Mouse (Mus musculus): Measurements from ENCODE around the gene Cyp4v3. TPM values are rescaled to one million over a fixed set of nuclear protein-coding genes. Genes with fewer than 3 reads are reported as not detected.
"Not testable (repeated sequence)": the region's sequence is repeated elsewhere in the genome, so short reads cannot be mapped to it uniquely, and the experiment has no call there.

The Cyp4v3 gene
- total RNA-seq, 2 experiments from 2014 or later, result 0.74 to 0.78 TPM

DNA sequence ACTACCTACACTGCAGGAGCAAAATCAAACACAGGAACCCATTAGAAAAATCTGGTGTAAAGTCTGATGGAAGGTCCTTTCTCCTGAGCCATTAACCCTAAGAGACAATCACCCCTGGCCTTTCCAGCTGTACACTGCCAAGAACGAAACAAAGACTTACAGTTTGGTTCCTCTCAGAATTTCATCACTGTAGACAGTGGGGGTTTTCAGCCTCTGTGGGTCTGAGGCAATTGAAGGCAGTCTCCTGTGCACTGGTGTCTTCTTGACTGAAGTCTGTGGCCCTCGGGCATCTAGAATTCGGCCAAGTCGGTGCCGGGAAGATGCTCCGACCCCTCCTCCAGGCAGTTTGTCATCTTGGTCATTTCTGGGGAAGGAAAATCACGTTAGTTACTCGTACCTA is 11.3 kb upstream of the Cyp4v3 start:
- intact Hi-C loops (cut with DNase I), result no loop called here
- Histone ChIP-seq H3K27ac (no peak overlapping the region), H3K4me3 (no peak overlapping the region)
- no peak for DNase-seq
- no peak for TF ChIP-seq CTCF (IDR thresholded peaks at IDR 0.05)

DNA sequence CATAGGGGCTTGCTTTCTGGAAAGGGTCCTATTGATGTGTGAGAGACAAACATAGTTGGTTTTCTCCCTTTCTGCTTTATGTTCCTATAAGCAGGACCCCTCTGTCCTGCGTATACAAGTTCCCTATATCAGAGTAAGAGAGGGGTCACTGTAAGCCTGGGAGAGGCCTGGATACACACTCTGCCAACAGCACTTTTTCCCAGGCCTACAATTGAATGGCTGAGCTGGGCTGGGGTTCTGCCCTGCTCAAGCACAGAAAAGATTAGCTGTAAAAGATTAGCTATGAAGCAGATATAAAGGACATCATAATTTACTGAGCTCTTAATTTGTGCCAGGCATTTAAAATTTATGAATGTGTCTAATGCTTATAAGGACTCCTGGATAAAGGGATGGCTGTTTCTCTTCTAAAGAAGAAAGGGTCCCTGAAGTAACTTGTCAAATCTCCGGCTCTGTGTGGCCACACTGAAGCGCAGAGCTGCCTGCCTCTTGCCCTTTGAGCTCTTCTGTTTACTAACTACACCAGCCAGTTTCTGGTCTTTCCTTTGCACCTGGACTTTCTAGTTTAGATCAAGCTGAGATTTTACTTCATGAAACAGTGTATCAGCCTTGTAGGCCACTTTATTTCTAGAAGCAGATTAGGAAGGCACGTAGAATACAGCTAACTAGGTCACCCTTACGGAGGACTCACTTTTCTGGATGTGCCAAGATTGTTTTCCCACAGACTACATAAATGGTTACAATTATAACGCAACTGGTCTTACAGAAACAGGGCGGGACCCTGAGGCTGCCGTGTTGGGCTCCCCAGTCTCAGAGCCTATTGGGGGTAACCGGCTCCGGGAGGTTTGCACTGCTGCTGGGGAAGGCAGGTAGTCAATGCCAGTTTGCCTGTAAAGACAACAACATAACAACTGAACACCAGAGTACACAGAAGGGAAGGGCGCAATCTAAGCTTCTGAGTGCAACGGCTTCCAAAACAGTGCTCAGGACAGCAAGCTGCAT is 8.9 kb upstream of the Cyp4v3 start:
- no peak for DNase-seq
- no peak overlapping the region for H3K4me3 ChIP-seq
- intact Hi-C loops (cut with DNase I), result no loop called here
- TF ChIP-seq CTCF (IDR thresholded peaks at IDR 0.05), result no peak
- no peak overlapping the region for H3K27ac ChIP-seq

DNA sequence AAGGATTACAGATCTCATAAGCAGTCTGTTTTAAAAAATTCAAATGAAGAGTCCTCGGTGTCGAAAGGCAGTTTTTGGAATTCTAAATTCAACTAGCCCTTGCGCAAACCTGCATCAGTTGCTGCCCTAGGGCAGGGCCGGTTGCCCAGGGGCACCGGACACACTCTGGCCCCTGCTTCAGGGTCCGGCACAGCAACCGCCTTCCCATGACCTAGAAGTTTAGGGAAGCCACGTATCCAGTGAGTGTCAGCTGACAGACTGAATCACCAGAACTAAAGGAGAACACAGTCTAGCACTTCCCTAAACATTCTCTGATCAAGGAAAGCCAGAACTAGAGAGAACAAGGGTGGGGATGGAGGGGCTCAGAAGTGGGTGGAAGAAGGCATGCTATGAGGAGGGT is 477 bp upstream of the Cyp4v3 start:
- DNase-seq, result peak; percentile 38
- peak overlapping the region; percentile 83 for H3K27ac ChIP-seq
- no peak for TF ChIP-seq CTCF (IDR thresholded peaks at IDR 0.05)
- peak overlapping the region; percentile 89 for H3K4me3 ChIP-seq
- intact Hi-C loops (cut with DNase I), result no loop called here

GRCm38 (mm10) chr8:45330856-45331255 is 2.2 kb downstream of the Cyp4v3 start:
- no peak for TF ChIP-seq CTCF (IDR thresholded peaks at IDR 0.05)
- intact Hi-C loops (cut with DNase I), result no loop called here
- no peak overlapping the region for H3K4me3 ChIP-seq
- DNase-seq, result no peak
- no peak overlapping the region for H3K27ac ChIP-seq

DNA sequence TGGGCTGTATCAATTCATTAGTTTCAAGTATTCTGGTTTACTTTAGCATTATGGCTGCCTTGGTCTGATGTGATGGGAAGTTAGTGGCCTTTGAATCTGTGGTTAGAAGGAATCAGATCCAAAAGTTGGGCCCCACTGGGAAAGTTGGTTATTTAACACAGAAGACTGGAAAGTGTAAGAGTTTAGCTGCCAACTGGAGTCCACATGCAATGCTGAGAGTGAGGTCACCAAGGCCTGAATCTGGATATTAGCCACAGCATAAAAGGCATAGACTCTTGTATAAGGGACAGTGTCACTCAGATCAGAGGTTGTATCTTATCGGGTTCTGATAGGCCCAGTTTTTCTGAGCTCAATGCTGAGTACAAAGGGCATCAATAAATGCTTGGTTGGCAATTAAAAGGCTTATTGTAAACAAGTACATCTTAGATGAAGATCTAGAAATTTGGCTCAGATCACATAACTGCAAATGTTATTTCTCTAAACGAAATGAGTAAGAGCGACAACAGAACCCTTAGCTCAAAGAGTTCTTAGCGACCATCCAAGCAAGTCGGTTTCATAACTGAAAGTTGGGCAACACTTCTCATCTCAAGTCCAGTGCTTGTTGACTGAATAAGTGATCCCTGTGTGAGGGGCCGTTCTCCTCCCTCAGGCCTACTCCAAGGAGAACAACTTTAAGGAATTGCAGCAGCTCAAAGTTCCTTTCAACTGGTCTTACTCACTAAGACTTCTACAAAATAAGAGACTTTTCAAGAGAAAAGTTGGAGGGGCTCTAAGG is 3.6 kb downstream of the Cyp4v3 start:
- TF ChIP-seq CTCF (IDR thresholded peaks at IDR 0.05), result no peak
- Histone ChIP-seq H3K4me3 (no peak overlapping the region), H3K27ac (no peak overlapping the region)
- intact Hi-C loops (cut with DNase I), result no loop called here
- no peak for DNase-seq

DNA sequence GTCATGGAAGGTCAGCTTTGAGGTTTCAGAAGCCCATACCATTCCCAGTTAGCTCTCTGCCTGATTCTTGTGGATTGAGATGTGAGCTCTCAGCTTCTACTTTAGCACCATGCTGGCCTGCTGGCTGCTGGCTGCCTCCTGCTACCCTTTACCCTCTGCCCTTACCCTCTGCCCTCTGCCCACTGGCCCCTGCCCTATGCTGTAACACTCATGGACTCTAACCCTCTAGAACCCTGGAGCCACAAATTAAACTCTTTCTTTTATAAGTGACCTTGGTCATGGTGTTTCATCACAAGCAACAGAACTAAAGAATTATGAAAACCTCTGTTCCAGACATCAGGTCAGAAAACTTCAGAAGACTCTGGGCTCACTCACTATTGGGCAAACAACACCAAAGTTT is 5.9 kb downstream of the Cyp4v3 start:
- intact Hi-C loops (cut with DNase I); DNase-seq; H3K4me3 ChIP-seq; H3K27ac ChIP-seq: not testable (repeated sequence)

- TF ChIP-seq CTCF (IDR thresholded peaks at IDR 0.05), result no peak
- intact Hi-C loops (cut with DNase I), result no loop called here
- H3K27ac ChIP-seq, result no peak overlapping the region
- no peak for DNase-seq
- no peak overlapping the region for H3K4me3 ChIP-seq
These were observed 8.9 kb downstream of the Cyp4v3 start for GRCm38 (mm10) chr8:45324151-45324550.

DNA sequence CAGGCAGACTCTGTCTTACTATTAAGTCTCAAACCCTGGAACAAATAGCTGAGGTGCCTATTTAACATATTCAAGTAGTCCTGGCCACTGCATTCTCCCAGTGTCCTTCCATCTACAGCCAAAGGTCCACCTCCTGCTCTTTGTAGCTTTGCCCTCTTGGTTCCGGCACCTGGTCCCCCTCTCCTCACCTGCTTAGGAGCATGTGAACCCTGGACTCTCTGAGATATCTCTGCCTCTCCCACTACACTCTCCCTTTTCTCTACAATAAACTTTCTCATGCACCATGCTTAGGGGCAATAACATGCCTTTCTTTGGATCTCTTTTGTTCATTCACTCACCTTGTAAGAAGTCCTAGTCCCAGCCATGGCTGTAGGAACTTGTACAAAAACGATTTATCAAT is 11.7 kb downstream of the Cyp4v3 start:
- intact Hi-C loops (cut with DNase I), result no loop called here

GRCm38 (mm10) chr8:45320930-45321329 is 12.1 kb downstream of the Cyp4v3 start:
- DNase-seq, result no peak
- intact Hi-C loops (cut with DNase I), result no loop called here
- no peak overlapping the region for H3K4me3 ChIP-seq

More for the DNA sequence above, 11.7 kb downstream of the Cyp4v3 start:
- no peak overlapping the region for H3K27ac ChIP-seq
- TF ChIP-seq CTCF (IDR thresholded peaks at IDR 0.05), result no peak
- DNase-seq, result no peak
- no peak overlapping the region for H3K4me3 ChIP-seq

GRCm38 (mm10) chr8:45310967-45311366 is 22.0 kb downstream of the Cyp4v3 start:
- no peak for DNase-seq
- intact Hi-C loops (cut with DNase I), result no loop called here
- no peak for TF ChIP-seq CTCF (IDR thresholded peaks at IDR 0.05)

More at GRCm38 (mm10) chr8:45320930-45321329, 12.1 kb downstream of the Cyp4v3 start:
- H3K27ac ChIP-seq, result no peak overlapping the region
- no peak for TF ChIP-seq CTCF (IDR thresholded peaks at IDR 0.05)

GRCm38 (mm10) chr8:45308366-45308765 is 24.6 kb downstream of the Cyp4v3 start, which contains the start of gene Gm45753:
Gene Gm45753, minus strand, starts transcription at chr8:45308466.
- no peak for TF ChIP-seq CTCF (IDR thresholded peaks at IDR 0.05)
- DNase-seq, result no peak
- Histone ChIP-seq H3K4me3 (no peak within 1 kb of the TSS), H3K27ac (no peak within 1 kb of the TSS)
- intact Hi-C loops (cut with DNase I), result no loop called here

More at GRCm38 (mm10) chr8:45310967-45311366, 22.0 kb downstream of the Cyp4v3 start:
- no peak overlapping the region for H3K27ac ChIP-seq
- H3K4me3 ChIP-seq, result no peak overlapping the region

DNA sequence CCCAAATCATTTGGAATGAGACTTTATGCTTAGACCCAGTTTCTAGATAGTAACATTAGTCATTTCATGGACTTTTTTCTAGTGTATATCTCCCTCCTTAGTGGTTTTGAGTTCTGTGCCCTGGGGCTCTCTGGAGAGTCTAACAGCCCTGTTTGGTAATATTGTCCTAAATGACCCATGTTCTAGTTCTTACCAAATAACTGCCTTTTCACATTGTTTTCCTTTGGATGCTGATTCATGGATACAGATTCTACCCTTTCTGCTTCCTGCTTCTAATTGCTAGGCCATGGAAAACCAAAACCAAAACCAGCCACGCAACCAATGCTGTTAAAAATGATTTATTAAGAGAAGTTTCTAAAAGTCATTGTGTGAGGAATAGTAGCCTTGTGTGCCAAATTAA is 27.5 kb downstream of the Cyp4v3 start:
- no peak for DNase-seq
- no peak for TF ChIP-seq CTCF (IDR thresholded peaks at IDR 0.05)
- intact Hi-C loops (cut with DNase I), result no loop called here
- Histone ChIP-seq H3K27ac (no peak overlapping the region), H3K4me3 (no peak overlapping the region)

DNA sequence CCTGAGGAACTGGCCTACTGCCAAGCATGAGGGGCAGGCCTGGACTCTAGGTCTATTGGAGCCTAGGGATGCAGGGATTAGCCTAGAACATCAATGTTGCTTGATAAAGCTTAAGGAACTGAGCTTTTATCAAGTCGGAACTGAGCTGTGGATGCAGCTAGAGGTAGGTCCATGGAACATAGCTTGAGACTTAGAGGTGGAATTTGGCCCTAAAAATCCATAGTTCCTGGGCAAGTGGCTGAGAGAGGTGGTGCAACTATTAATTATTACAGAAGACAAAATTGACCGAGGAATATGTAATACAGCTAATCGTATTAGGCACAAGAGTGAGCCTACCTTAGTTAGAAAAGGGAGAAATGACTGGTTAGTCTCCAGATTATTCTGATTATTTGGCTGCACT is 28.7 kb downstream of the Cyp4v3 start:
- TF ChIP-seq CTCF (IDR thresholded peaks at IDR 0.05), result no peak
- Histone ChIP-seq H3K4me3 (no peak overlapping the region), H3K27ac (no peak overlapping the region)
- DNase-seq, result no peak
- intact Hi-C loops (cut with DNase I), result no loop called here
